Mouse (Mus musculus) limb, embryonic 12.5 days (tissue): ENCODE measurements at regions not wholly inside any gene's neighbourhood (a gene's known extent, or its start where the extent isn't known, plus 50 kb on each side); places are given as distances from the start of the nearest gene placed in this dataset.

Source experiments
- ATAC-seq: fragments of 200-750 bp; cut with Nextera tagmentation; 2 replicates; pipeline ENCODE4 v1.8.0; 2017; ENCODE audit warnings: low read depth, moderate TSS enrichment; ENCODE audit not compliant: insufficient number of reproducible peaks, insufficient read depth, low FRiP score, low TSS enrichment
- H3K27ac ChIP-seq: fragments of 300-500 bp; sonication (generic); 2 replicates; pipeline ENCODE4 v1.5.1; 2016; ENCODE audit warnings: mild to moderate bottlenecking, moderate library complexity
- H3K27me3 ChIP-seq: fragments of 300-500 bp; sonication (generic); 2 replicates; pipeline ENCODE4 v1.6.1; 2016; ENCODE audit warnings: mild to moderate bottlenecking, moderate library complexity
- H3K36me3 ChIP-seq: fragments of 300-500 bp; sonication (generic); 2 replicates; pipeline ENCODE4 v1.6.1; 2016; ENCODE audit warnings: mild to moderate bottlenecking, moderate library complexity
- H3K4me1 ChIP-seq: fragments of 300-500 bp; sonication (generic); replicated peaks from 2 replicates; pipeline ENCODE4 v1.6.1; 2016
- H3K4me2 ChIP-seq: fragments of 300-500 bp; sonication (generic); 2 replicates; pipeline ENCODE4 v1.6.1; 2016; ENCODE audit warnings: mild to moderate bottlenecking, moderate library complexity
- H3K4me3 ChIP-seq: fragments of 300-500 bp; sonication (generic); replicated peaks from 2 replicates; pipeline ENCODE4 v1.5.1; 2016; ENCODE audit warnings: mild to moderate bottlenecking
- H3K9ac ChIP-seq: fragments of 300-500 bp; sonication (generic); replicated peaks from 2 replicates; pipeline ENCODE4 v1.6.1; 2016; ENCODE audit warnings: mild to moderate bottlenecking, moderate library complexity
- H3K9me3 ChIP-seq: fragments of 300-500 bp; sonication (generic); 2 replicates; pipeline ENCODE4 v1.6.1; 2016; ENCODE audit warnings: mild to moderate bottlenecking, moderate library complexity
- WGBS: fragments of 180-500 bp; shearing (Covaris S2); methylation state at CpG from one replicate; pipeline ENCODE4 v1.1.7; 2016; 5-methylcytosine and 5-hydroxymethylcytosine counted together

DNA sequence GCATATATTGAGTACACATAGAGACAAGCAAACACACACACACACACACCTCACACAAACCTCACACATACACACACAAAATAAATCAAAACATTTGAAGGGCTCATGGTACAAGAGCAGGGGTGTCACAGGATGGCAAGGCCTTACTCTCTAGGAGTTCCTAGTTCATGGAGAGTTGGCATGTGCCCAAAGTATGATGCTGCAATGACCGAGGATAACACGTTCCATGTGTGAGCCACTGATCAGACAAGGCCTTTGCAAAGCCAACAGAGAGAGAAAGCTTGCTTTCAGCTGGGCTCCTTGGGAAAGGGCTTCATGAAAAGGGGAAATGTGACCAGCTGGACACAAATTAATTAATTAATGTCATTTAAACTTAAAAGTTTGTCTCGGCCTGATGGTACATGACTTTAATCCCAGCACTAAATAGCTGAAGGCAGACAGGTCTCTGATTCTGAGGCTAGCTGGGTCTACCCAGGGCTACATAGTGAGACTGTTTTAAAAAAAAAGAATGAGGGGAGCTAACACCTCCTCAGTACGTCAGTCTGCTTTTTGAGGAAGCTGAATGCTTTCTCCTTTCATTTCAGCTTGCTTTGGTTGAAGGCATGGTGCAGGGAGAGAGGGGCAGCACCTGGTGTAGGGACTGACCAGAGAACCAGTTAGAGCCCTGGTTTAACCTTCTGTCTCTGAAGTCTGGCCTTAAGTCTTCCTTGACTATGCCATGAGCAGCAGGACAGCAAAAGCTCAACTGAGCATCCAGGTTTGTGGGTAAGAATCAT lies 156.4 kb upstream of the Lmo4 start:
- Histone ChIP-seq H3K4me2 (no peak overlapping the region), H3K27me3 (no peaks in the 10 kb centered on the region), H3K9me3 (peaks cover 11% of the 10 kb centered on the region), H3K36me3 (no peaks in the 10 kb centered on the region), H3K27ac (no peak overlapping the region), H3K4me1 (peaks cover 25% of the 10 kb centered on the region; the same call in 1 of the 2 replicates), H3K9ac (no peak overlapping the region), H3K4me3 (no peak overlapping the region)
- no peak for ATAC-seq
- WGBS: 72% methylated on average over 4 of the region's 4 CpGs

DNA sequence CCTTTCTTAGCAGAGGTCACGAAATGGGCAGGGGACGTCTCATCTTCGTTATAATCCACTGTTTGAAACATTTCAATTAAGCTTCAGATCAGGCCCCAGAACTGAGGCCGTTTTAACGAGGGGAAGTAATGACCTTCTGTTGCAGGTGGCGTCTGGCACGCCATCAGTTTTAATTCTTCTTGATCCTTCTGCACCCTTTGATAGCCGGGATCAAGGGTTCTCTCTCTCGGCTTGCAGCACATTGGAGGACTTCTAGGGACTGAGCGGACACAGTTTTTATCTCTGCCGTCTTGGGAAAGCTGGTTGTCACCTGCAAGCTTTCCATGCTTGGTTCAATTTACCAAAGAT lies 151.9 kb upstream of the Lmo4 start:
- ATAC-seq: no peak
- Histone ChIP-seq H3K27me3 (no peaks in the 10 kb centered on the region), H3K4me1 (peaks cover 8% of the 10 kb centered on the region; the same call in 1 of the 2 replicates), H3K4me3 (no peak overlapping the region), H3K9ac (no peak overlapping the region), H3K27ac (no peak overlapping the region), H3K4me2 (no peak overlapping the region), H3K36me3 (no peaks in the 10 kb centered on the region), H3K9me3 (peaks cover 8% of the 10 kb centered on the region; the same call in 1 of the 2 replicates)
- 20% methylated on average over 11 of the region's 11 CpGs for WGBS

DNA sequence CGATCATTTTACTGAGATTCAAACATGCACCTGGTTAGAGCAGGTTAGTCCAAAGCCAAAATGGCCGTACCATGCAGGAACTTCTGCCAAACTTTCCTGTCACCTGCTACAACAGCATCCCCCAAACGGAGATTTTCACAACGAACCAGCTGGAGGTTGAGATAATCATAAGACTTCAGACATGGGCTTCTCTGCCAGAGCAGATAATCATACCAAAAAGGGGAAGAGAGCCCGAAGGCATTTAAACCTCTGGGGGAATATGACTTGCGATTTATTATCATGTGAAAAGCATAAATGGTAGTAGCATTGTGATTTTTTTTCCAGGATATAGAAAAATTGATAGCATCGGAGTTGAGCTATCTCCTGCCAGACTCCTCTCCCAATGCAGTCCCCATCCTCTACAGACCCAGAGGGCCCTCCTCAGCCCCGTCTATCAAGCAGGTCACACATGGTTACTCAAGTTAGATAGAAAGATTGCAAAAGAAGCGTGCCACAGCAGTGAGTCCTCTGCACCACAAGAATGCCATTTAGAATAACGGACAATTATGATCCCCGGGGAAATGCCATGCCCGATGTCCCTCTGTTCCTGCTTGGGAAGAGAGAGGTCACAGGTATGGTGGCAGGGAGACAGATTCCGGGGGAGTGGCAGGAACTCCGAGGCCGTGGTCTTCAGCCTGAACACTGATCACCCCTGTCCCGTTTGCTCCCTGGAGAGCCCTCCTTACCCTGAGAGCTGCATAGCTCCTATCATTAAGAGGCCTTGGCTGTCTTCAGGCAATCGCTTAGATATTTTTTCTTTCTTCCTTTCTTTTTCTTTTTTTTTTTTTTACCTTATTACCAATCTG lies 151.3 kb upstream of the Lmo4 start:
- Histone ChIP-seq H3K4me3 (no peak overlapping the region), H3K4me1 (peaks cover 8% of the 10 kb centered on the region; the same call in 1 of the 2 replicates), H3K9ac (no peak overlapping the region), H3K9me3 (peaks cover 8% of the 10 kb centered on the region; the same call in 1 of the 2 replicates), H3K27ac (no peak overlapping the region), H3K36me3 (no peaks in the 10 kb centered on the region), H3K4me2 (no peak overlapping the region), H3K27me3 (no peaks in the 10 kb centered on the region)
- 71% methylated on average over 17 of the region's 17 CpGs for WGBS
- ATAC-seq: no peak

DNA sequence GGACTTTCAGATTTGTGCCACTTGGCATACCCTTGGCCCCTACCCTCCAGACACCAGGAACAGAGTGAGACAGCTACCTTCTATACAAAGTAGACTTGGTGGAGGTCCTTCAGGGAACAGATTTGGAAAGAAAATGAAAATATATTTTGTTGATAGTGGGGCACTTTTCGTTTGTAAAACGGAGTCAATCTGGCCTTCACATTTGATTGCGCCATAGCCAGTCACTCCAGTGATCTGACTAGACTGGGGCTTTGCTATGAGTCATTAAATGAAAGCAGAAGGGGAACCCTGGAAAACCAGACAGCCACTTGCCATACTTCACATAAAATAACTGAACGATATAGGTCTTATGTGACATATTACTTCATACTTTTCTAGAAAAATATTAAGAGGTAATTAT lies 147.5 kb upstream of the Lmo4 start:
- Histone ChIP-seq H3K9me3 (no peaks in the 10 kb centered on the region), H3K36me3 (no peaks in the 10 kb centered on the region), H3K4me1 (0 out of 2 replicates have a peak, but pooled peaks cover 4% of the 10 kb centered on the region), H3K4me2 (no peak overlapping the region), H3K9ac (no peak overlapping the region), H3K27ac (no peak overlapping the region), H3K4me3 (no peak overlapping the region), H3K27me3 (no peaks in the 10 kb centered on the region)
- no peak for ATAC-seq
- 80% methylated on average over 4 of the region's 4 CpGs for WGBS

DNA sequence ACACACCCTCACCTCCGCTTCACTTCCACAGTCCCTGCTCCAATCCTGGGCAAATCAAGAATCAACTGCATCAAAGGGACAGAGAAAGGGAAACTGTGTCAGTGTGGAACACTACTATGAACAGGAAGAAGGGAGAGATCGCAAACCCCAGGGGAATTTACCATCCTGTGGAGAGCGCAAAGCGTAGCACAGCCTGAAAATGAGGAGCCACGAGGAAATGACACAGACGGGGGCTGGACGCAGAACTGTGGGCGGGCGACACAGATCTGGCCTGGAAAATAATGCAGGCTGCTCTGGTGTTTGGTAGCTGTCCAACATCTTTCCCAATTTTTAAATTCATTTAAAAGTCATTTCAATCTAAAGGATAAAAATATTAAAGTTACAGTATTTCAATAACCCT lies 143.4 kb upstream of the Lmo4 start:
- Histone ChIP-seq H3K27ac (no peak overlapping the region), H3K4me1 (no peaks in the 10 kb centered on the region), H3K36me3 (no peaks in the 10 kb centered on the region), H3K9ac (no peak overlapping the region), H3K4me3 (no peak overlapping the region), H3K27me3 (no peaks in the 10 kb centered on the region), H3K9me3 (no peaks in the 10 kb centered on the region), H3K4me2 (no peak overlapping the region)
- 76% methylated on average over 9 of the region's 9 CpGs for WGBS
- no peak for ATAC-seq

DNA sequence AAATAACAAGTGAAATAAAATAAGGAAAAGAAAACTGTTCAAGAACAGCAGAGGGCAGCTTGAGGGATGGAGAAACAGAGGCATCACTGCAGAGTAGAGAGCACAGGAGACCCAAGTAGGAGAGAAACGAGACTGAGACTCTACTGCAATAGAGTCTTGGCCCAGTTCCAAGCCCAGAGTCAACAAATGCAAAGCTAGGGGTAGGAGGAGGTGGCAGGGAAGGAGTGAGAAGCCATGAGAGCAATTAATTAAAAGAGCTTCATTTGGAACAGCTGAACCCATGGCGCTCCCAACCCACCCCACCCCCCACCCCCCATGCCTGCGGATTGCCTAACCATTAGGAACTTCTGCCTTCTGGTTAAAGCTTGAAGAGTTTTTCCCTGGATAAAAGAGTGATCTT lies 130.2 kb upstream of the Lmo4 start:
- no peak overlapping the region for H3K9ac ChIP-seq
- no peaks in the 10 kb centered on the region for H3K4me1 ChIP-seq
- H3K27ac ChIP-seq: no peak overlapping the region
- H3K27me3 ChIP-seq: 0 out of 2 replicates have a peak, but pooled peaks cover 8% of the 10 kb centered on the region
- 58% methylated on average over 3 of the region's 3 CpGs for WGBS
- H3K4me2 ChIP-seq: no peak overlapping the region
- ATAC-seq: no peak
- no peaks in the 10 kb centered on the region for H3K36me3 ChIP-seq
- H3K9me3 ChIP-seq: no peaks in the 10 kb centered on the region
- no peak overlapping the region for H3K4me3 ChIP-seq

DNA sequence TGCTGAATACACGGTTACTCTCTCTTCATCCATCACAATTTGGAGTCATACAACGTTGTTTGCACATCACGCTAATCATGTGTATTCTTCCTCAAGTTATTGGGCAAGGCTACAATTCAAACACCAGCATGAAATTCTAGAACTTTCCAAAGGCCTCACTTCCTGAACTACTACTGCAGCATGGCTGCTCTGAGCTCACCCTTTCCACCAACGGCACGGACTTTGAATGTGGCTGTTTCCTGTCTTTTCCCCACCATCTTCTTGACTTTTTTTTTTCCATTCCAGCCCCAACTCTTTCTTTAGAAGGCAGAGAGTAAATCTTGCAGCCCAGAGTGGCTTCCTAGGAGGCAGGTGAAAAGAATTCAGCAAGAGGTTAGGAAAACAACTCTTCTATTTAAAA lies 129.2 kb upstream of the Lmo4 start:
- Histone ChIP-seq H3K27me3 (0 out of 2 replicates have a peak, but pooled peaks cover 8% of the 10 kb centered on the region), H3K36me3 (no peaks in the 10 kb centered on the region), H3K27ac (no peak overlapping the region), H3K4me3 (no peak overlapping the region), H3K9me3 (no peaks in the 10 kb centered on the region), H3K4me2 (no peak overlapping the region), H3K9ac (no peak overlapping the region), H3K4me1 (no peaks in the 10 kb centered on the region; the same call in 1 of the 2 replicates)
- no peak for ATAC-seq
- WGBS: 89% methylated on average over 5 of the region's 5 CpGs

DNA sequence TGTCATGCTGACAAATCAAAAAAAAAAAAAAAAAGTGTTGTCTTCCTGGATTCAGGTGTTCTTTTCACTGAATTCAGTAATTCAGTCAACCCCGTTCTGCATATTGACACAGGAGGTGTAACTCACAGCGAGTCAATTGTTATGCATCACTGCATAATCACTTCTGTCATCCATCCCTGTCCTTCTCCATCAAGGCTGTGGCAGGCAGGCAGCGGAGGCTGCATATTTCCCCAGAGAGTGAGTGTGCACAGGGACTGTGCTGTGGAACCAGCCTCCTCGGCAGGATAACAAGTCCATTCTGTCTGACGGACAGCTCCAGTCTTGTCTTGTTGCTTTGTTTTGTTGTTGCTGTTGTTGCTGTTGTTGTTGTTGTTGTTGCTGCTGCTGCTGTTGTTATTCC lies 127.3 kb upstream of the Lmo4 start:
- no peak overlapping the region for H3K9ac ChIP-seq
- no peak overlapping the region for H3K4me3 ChIP-seq
- no peak for ATAC-seq
- no peak overlapping the region for H3K27ac ChIP-seq
- no peak overlapping the region for H3K4me2 ChIP-seq
- 0 out of 2 replicates have a peak, but pooled peaks cover 8% of the 10 kb centered on the region for H3K27me3 ChIP-seq
- no peaks in the 10 kb centered on the region; the same call in 1 of the 2 replicates for H3K4me1 ChIP-seq
- WGBS: 24% methylated on average over 5 of the region's 5 CpGs
- no peaks in the 10 kb centered on the region for H3K9me3 ChIP-seq
- H3K36me3 ChIP-seq: no peaks in the 10 kb centered on the region

DNA sequence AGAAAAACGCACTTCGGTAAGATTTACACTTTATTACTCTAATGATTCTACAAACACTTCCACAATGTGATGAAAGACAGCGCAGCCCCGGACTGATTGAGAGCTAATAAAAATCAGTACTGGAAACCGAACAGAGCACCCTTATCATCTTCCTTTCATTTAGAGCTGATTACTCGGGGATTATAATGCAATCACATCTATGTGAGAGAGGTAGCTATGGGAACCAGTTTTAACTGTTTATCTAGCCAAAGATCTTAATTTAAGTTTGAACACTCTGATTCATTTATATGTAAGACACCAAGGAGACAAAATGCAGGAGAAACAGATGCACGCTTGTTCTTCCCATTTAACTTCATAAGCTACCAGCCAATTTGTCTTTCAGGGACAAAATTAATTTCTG lies 124.1 kb upstream of the Lmo4 start:
- Histone ChIP-seq H3K4me3 (no peak overlapping the region), H3K9ac (no peak overlapping the region), H3K4me2 (no peak overlapping the region), H3K9me3 (no peaks in the 10 kb centered on the region), H3K36me3 (no peaks in the 10 kb centered on the region), H3K27me3 (0 out of 2 replicates have a peak, but pooled peaks cover 8% of the 10 kb centered on the region), H3K27ac (no peak overlapping the region), H3K4me1 (no peaks in the 10 kb centered on the region; the same call in 1 of the 2 replicates)
- WGBS: 59% methylated on average over 7 of the region's 7 CpGs
- ATAC-seq: no peak

DNA sequence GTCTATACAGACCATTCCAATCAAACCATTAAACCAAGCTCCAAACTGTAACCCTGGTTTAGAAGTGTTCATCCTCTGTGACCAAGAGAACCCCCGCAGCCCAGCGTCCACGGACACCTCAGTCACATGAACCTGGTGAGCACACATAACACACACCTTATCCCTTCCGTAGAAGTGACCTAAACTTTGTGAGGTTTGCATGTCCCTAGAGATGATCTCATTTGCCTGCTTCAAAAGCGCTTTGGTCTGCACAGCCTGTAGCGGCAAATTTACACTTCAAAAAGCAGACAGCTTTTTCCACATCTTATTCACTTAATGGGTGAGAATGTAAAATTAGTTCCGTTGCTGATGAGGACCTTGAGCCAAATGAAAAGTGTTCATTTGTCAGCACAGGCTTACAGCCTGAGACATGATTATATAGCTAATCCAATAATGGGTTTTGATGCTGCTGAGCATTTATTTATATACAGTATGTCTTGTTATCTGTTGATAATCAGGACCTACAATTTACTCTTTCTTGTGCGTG lies 122.3 kb upstream of the Lmo4 start:
- no peak overlapping the region for H3K4me3 ChIP-seq
- no peaks in the 10 kb centered on the region for H3K9me3 ChIP-seq
- H3K36me3 ChIP-seq: no peaks in the 10 kb centered on the region
- no peak overlapping the region for H3K4me2 ChIP-seq
- no peaks in the 10 kb centered on the region for H3K27me3 ChIP-seq
- H3K27ac ChIP-seq: no peak overlapping the region
- no peaks in the 10 kb centered on the region; the same call in 1 of the 2 replicates for H3K4me1 ChIP-seq
- 90% methylated on average over 8 of the region's 8 CpGs for WGBS
- ATAC-seq: no peak
- H3K9ac ChIP-seq: no peak overlapping the region

DNA sequence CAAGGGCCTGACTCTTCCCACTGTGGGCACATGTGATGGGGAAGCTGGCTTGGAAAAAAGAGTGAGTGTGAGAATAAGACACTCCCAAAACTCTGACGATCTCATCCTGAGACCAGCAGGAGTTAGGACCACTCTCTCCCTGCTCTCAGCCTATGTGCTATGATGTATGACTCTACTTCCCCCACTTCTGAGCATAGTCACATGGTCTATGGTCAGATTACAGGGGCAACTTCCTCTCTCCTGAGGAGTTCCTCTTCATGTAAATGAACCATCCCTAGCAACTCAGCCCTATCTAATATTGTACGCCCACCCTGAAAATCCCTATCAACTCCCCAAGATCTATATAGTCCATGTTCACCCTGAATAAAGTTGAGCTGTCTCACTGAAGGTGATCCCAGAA lies 120.0 kb upstream of the Lmo4 start:
- Histone ChIP-seq H3K4me3 (no peak overlapping the region), H3K4me1 (peaks cover 2% of the 10 kb centered on the region), H3K4me2 (no peak overlapping the region), H3K27ac (no peak overlapping the region), H3K36me3 (no peaks in the 10 kb centered on the region), H3K27me3 (no peaks in the 10 kb centered on the region), H3K9me3 (no peaks in the 10 kb centered on the region), H3K9ac (no peak overlapping the region)
- no peak for ATAC-seq
- WGBS: 92% methylated on average over 2 of the region's 2 CpGs
